Mouse (Mus musculus) cerebellum, postnatal 36 days (tissue): ENCODE results near the gene Secisbp2l.

ENCODE experiments used
- DNase-seq, 2 experiments: peaks; one replicate each; pipeline ENCODE4 v3.0.0; 2021 to 2022; ENCODE audit warnings: mixed read lengths in 2 of 2

The Secisbp2l gene

GRCm38 (mm10) chr2:125702851-125703250, 79.8 kb downstream of the Secisbp2l start:
- no peak for DNase-seq

GRCm38 (mm10) chr2:125701606-125702005, 81.1 kb downstream of the Secisbp2l start:
- no peak for DNase-seq

DNA sequence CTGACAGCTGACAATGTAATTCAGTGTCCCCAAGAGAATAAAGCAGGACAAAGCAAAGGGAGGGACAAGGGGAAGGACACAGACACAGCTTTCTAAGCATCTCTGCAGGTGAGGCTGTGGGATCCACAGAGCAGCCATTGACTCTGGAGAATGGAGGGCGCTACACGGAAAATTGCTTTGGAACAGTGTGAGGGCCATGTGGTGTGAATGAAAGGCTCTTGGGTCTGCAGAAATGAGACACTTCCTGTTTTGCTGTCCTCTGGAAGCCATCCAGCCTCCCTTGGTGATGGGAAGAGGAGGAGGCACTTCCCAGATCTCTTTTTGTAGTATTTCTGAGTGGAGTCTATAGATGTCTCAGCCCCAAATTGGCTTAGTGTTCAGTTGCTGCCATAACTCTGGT, 86.5 kb downstream of the Secisbp2l start:
- no peak for DNase-seq

DNA sequence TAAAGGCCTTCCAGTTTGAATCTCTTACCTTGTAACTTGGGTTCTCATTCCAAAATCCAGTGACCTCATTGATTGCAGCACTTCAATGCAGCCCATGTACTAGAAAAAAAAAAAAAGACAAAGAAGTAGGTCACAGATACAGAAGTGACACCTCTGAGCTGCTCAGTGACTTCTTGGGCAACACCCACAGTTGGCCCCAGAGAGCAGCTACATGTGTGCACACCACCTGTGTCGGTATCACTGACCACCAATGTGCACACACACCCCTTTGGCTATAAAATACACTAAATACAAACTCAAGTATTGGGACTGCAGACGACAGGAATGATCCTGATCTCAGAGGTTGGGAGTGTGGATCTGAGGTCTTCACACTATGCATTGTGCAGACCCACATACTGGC, 87.9 kb downstream of the Secisbp2l start:
- DNase-seq, result no peak

- no peak for DNase-seq
Measured at GRCm38 (mm10) chr2:125692010-125692409, 90.7 kb downstream of the Secisbp2l start.
